Mouse (Mus musculus) large intestine, adult 2 months (tissue): ENCODE data around the gene Casp7. TPM values are rescaled to one million over a fixed set of nuclear protein-coding genes. Genes with fewer than 3 reads are reported as not detected.
A peak's percentile ranks its signal among the peaks of the same experiment; 100 is the strongest.

Experiments
- DNase-seq: peaks from one replicate; pipeline ENCODE4 v3.0.0-alpha.2; 2012; ENCODE audit warnings: low read depth, low spot score
- WGBS: fragments of 180-500 bp; shearing (Covaris S2); methylation state at CpG from one replicate; pipeline ENCODE4 v1.1.7; 2018; 5-methylcytosine and 5-hydroxymethylcytosine counted together
- polyA plus RNA-seq: library from polyadenylated mRNA; depleted of rRNA; stranded (reverse); fragments of >200 nt; gene quantifications from 2 replicates; pipeline ENCODE4 v1.2.3, GENCODE M21; 2012; rRNA removed

Casp7 gene
- 126 and 190 TPM in 2 replicates for polyA plus RNA-seq

GRCm38 (mm10) chr19:56396669-56397621 is at the start of gene Casp7:
TSS of gene Casp7 (plus strand) at chr19:56397129.
- no peak for DNase-seq
- WGBS, result 1% methylated on average over 78 of the region's 78 CpGs

GRCm38 (mm10) chr19:56349295-56349694 is 47.6 kb upstream of the Casp7 start:
- WGBS, result 39% methylated on average over 6 of the region's 6 CpGs
- no peak for DNase-seq

- 82% methylated on average over 10 of the region's 10 CpGs for WGBS
- no peak for DNase-seq
These were observed 43.2 kb upstream of the Casp7 start for GRCm38 (mm10) chr19:56353689-56354088.

GRCm38 (mm10) chr19:56355201-56355600 is 41.7 kb upstream of the Casp7 start:
- WGBS, result 91% methylated on average over 12 of the region's 12 CpGs
- no peak for DNase-seq

- 10% methylated on average over 17 of the region's 17 CpGs for whole genome bisulfite sequencing
- peak; percentile 84 for DNase-seq
These were observed 40.2 kb upstream of the Casp7 start for GRCm38 (mm10) chr19:56356480-56357373.

- DNase-seq, result peak; percentile 13
- 23% methylated on average over 2 of the region's 2 CpGs for WGBS
These were observed 39.6 kb upstream of the Casp7 start for GRCm38 (mm10) chr19:56357374-56357708.

GRCm38 (mm10) chr19:56358890-56359289 is 38.0 kb upstream of the Casp7 start:
- DNase-seq, result no peak
- 90% methylated on average over 2 of the region's 2 CpGs for WGBS

- no peak for DNase-seq
These were observed 33.0 kb upstream of the Casp7 start for GRCm38 (mm10) chr19:56363721-56364460.

GRCm38 (mm10) chr19:56364563-56364962 is 32.4 kb upstream of the Casp7 start:
- no peak for DNase-seq

More at GRCm38 (mm10) chr19:56363721-56364460, 33.0 kb upstream of the Casp7 start:
- WGBS, result 57% methylated on average over 15 of the region's 15 CpGs

GRCm38 (mm10) chr19:56366168-56366567 is 30.8 kb upstream of the Casp7 start:
- DNase-seq, result no peak
- 82% methylated on average over 11 of the region's 11 CpGs for WGBS

More at GRCm38 (mm10) chr19:56364563-56364962, 32.4 kb upstream of the Casp7 start:
- 71% methylated on average over 8 of the region's 8 CpGs for WGBS

- DNase-seq, result no peak
- WGBS, result 69% methylated on average over 9 of the region's 9 CpGs
These were observed 30.3 kb upstream of the Casp7 start for GRCm38 (mm10) chr19:56366625-56367024.

GRCm38 (mm10) chr19:56367778-56368177 is 29.2 kb upstream of the Casp7 start:
- 63% methylated on average over 7 of the region's 7 CpGs for WGBS
- no peak for DNase-seq

- no peak for DNase-seq
- WGBS, result 86% methylated on average over 7 of the region's 7 CpGs
These were observed 28.0 kb upstream of the Casp7 start for GRCm38 (mm10) chr19:56368912-56369311.

- WGBS, result 56% methylated on average over 6 of the region's 6 CpGs
- DNase-seq, result no peak
These were observed 26.4 kb upstream of the Casp7 start for GRCm38 (mm10) chr19:56370389-56371150.

- no peak for DNase-seq
- WGBS, result 88% methylated on average over 7 of the region's 7 CpGs
These were observed 24.7 kb upstream of the Casp7 start for GRCm38 (mm10) chr19:56372226-56372625.

- WGBS, result 82% methylated on average over 5 of the region's 5 CpGs
- no peak for DNase-seq
These were observed 23.7 kb upstream of the Casp7 start for GRCm38 (mm10) chr19:56373246-56373645.

GRCm38 (mm10) chr19:56374011-56374410 is 22.9 kb upstream of the Casp7 start:
- 55% methylated on average over 10 of the region's 10 CpGs for WGBS
- DNase-seq, result no peak

GRCm38 (mm10) chr19:56378007-56378406 is 18.9 kb upstream of the Casp7 start:
- 84% methylated on average over 5 of the region's 5 CpGs for WGBS
- no peak for DNase-seq
